Mouse (Mus musculus) MEL (cell line): ENCODE measurements around the gene Nisch. TPM values are rescaled to one million over a fixed set of nuclear protein-coding genes. Genes with fewer than 3 reads are reported as not detected.

Experiments
- DNase-seq: peaks from one replicate; pipeline ENCODE4 v3.0.0; 2011; ENCODE audit warnings: low read depth, low spot score
- H3K27ac ChIP-seq: 2 replicates; pipeline ENCODE4 v1.5.1; 2012; ENCODE audit warnings: low read depth, mild to moderate bottlenecking, control low read depth, low read length, moderate library complexity; ENCODE audit not compliant: control insufficient read depth
- H3K27me3 ChIP-seq, 2 experiments: fragments of 150-350 bp in 1 of 2; sonication (generic) in 1 of 2; 2 replicates each; pipeline ENCODE4 v1.6.1; 2012; ENCODE audit warnings: low read length in 2 of 2, mild to moderate bottlenecking in 2 of 2, improper control_type of control experiment in 1 of 2, moderate library complexity in 1 of 2; ENCODE audit not compliant: insufficient read depth in 2 of 2, control insufficient read depth in 1 of 2
- H3K36me3 ChIP-seq, 2 experiments: 2 replicates each; pipeline ENCODE4 v1.6.1; 2012 to 2014; ENCODE audit warnings: low read length in 2 of 2, improper control_type of control experiment in 1 of 2, inconsistent platforms in 1 of 2, mild to moderate bottlenecking in 1 of 2; ENCODE audit not compliant: insufficient read depth in 2 of 2, control insufficient read depth in 1 of 2
- H3K4me1 ChIP-seq, 2 experiments: fragments of 150-350 bp in 1 of 2; sonication (generic) in 1 of 2; 2 replicates each; pipeline ENCODE4 v1.6.1; 2012; ENCODE audit warnings: low read length in 2 of 2, improper control_type of control experiment in 1 of 2, mild to moderate bottlenecking in 1 of 2; ENCODE audit not compliant: insufficient read depth in 2 of 2, control insufficient read depth in 1 of 2
- H3K4me3 ChIP-seq, 2 experiments: fragments of 150-350 bp in 1 of 2; sonication (generic) in 1 of 2; 2 replicates each; pipeline ENCODE4 v1.5.1; 2012; ENCODE audit warnings: low read depth in 2 of 2, low read length in 2 of 2, mild to moderate bottlenecking in 2 of 2, moderate library complexity in 2 of 2, control low read depth in 1 of 2, improper control_type of control experiment in 1 of 2; ENCODE audit not compliant: control insufficient read depth in 1 of 2, insufficient read depth in 1 of 2
- H3K79me2 ChIP-seq: 2 replicates; pipeline ENCODE4 v1.6.1; 2012; ENCODE audit warnings: mild to moderate bottlenecking, low read length, moderate library complexity; ENCODE audit not compliant: control insufficient read depth, poor library complexity, insufficient read depth
- H3K9ac ChIP-seq: 2 replicates; pipeline ENCODE4 v1.6.1; 2012; ENCODE audit warnings: low read depth, mild to moderate bottlenecking, control low read depth, low read length, moderate library complexity; ENCODE audit not compliant: control insufficient read depth, poor library complexity, severe bottlenecking
- H3K9me3 ChIP-seq: fragments of 150-350 bp; sonication (generic); replicated peaks from 2 replicates; pipeline ENCODE4 v1.6.1; 2012; ENCODE audit warnings: mild to moderate bottlenecking, low read length, improper control_type of control experiment, moderate library complexity; ENCODE audit not compliant: insufficient read depth
- BHLHE40 ChIP-seq: IDR thresholded peaks from 2 replicates; pipeline ENCODE4 v1.6.1; 2012; ENCODE audit warnings: low read depth, mild to moderate bottlenecking, inconsistent platforms, low read length, improper control_type of control experiment, borderline replicate concordance
- CHD1 ChIP-seq: IDR thresholded peaks from 2 replicates; pipeline ENCODE4 v1.6.1; 2012; ENCODE audit warnings: low read depth, mild to moderate bottlenecking, inconsistent platforms, low read length, improper control_type of control experiment
- CHD2 ChIP-seq: IDR thresholded peaks from 2 replicates; pipeline ENCODE4 v1.6.1; 2011; ENCODE audit warnings: low read length, improper control_type of control experiment
- CTCF ChIP-seq, 3 experiments: IDR thresholded peaks in 2 of 3; conservative IDR thresholded peaks in 1 of 3; 2 replicates each; pipeline ENCODE4 v1.5.1; 2011 to 2012; ENCODE audit warnings: low read length in 3 of 3, low read depth in 2 of 3, mild to moderate bottlenecking in 2 of 3, improper control_type of control experiment in 1 of 3, inconsistent platforms in 1 of 3, mixed read lengths in 1 of 3, moderate library complexity in 1 of 3; ENCODE audit not compliant: control insufficient read depth in 1 of 3, insufficient read depth in 1 of 3, poor library complexity in 1 of 3, severe bottlenecking in 1 of 3
- ELF1 ChIP-seq: IDR thresholded peaks from 2 replicates; pipeline ENCODE4 v1.6.1; 2014; ENCODE audit warnings: low read depth, mild to moderate bottlenecking, inconsistent platforms, low read length, improper control_type of control experiment, moderate library complexity
- EP300 ChIP-seq, 2 experiments: IDR thresholded peaks; 2 replicates each; pipeline ENCODE4 v1.6.1; 2011; ENCODE audit warnings: improper control_type of control experiment in 2 of 2, low read length in 2 of 2, low read depth in 1 of 2, mild to moderate bottlenecking in 1 of 2
- ETS1 ChIP-seq: IDR thresholded peaks from 2 replicates; pipeline ENCODE4 v1.6.1; 2012; ENCODE audit warnings: low read depth, mild to moderate bottlenecking, inconsistent platforms, low read length, improper control_type of control experiment, moderate library complexity
- GABPA ChIP-seq: IDR thresholded peaks from 2 replicates; pipeline ENCODE4 v1.6.1; 2012; ENCODE audit warnings: low read depth, mild to moderate bottlenecking, inconsistent platforms, low read length, improper control_type of control experiment, moderate library complexity
- HCFC1 ChIP-seq: IDR thresholded peaks from 2 replicates; pipeline ENCODE4 v1.6.1; 2012; ENCODE audit warnings: low read depth, mild to moderate bottlenecking, inconsistent platforms, low read length, improper control_type of control experiment, moderate library complexity
- KAT2A ChIP-seq: conservative IDR thresholded peaks from 2 replicates; pipeline ENCODE4 v1.6.1; 2012; ENCODE audit warnings: low read depth, low read length, improper control_type of control experiment, inconsistent platforms
- MAFK ChIP-seq: IDR thresholded peaks from 2 replicates; pipeline ENCODE4 v1.6.1; 2011; ENCODE audit warnings: low read depth, mild to moderate bottlenecking, low read length, improper control_type of control experiment, borderline replicate concordance
- MAX ChIP-seq: IDR thresholded peaks from 2 replicates; pipeline ENCODE4 v1.6.1; 2011; ENCODE audit warnings: low read length, improper control_type of control experiment
- MEF2A ChIP-seq: IDR thresholded peaks from 2 replicates; pipeline ENCODE4 v1.6.1; 2014; ENCODE audit warnings: low read depth, mild to moderate bottlenecking, inconsistent platforms, low read length, improper control_type of control experiment; ENCODE audit not compliant: poor library complexity, insufficient replicate concordance, severe bottlenecking; ENCODE audit errors: extremely low read depth
- MYC ChIP-seq: IDR thresholded peaks from 2 replicates; pipeline ENCODE4 v1.6.1; 2011; ENCODE audit warnings: low read depth, mild to moderate bottlenecking, low read length, improper control_type of control experiment, moderate library complexity
- NELFE ChIP-seq: IDR thresholded peaks from 2 replicates; pipeline ENCODE4 v1.6.1; 2011; ENCODE audit warnings: low read depth, low read length, improper control_type of control experiment
- NRF1 ChIP-seq: IDR thresholded peaks from 2 replicates; pipeline ENCODE4 v1.6.1; 2014; ENCODE audit warnings: low read depth, mild to moderate bottlenecking, inconsistent platforms, low read length, improper control_type of control experiment, moderate library complexity; ENCODE audit not compliant: poor library complexity, insufficient read depth, severe bottlenecking
- POLR2A ChIP-seq, 2 experiments: IDR thresholded peaks; 2 replicates each; pipeline ENCODE4 v1.6.1; 2011 to 2012; ENCODE audit warnings: low read length in 2 of 2, mild to moderate bottlenecking in 2 of 2, control low read depth in 1 of 2, improper control_type of control experiment in 1 of 2, low read depth in 1 of 2, moderate library complexity in 1 of 2; ENCODE audit not compliant: control insufficient read depth in 1 of 2, insufficient read depth in 1 of 2, poor library complexity in 1 of 2
- POLR2AphosphoS2 ChIP-seq: IDR thresholded peaks from 2 replicates; pipeline ENCODE4 v1.6.1; 2011; ENCODE audit warnings: low read length, improper control_type of control experiment
- POLR2AphosphoS5 ChIP-seq: IDR thresholded peaks from 2 replicates; pipeline ENCODE4 v1.6.1; 2012; ENCODE audit warnings: low read depth, borderline replicate concordance, mild to moderate bottlenecking, inconsistent platforms, low read length, moderate library complexity, mixed read lengths
- RAD21 ChIP-seq: IDR thresholded peaks from 2 replicates; pipeline ENCODE4 v1.6.1; 2011; ENCODE audit warnings: mild to moderate bottlenecking, low read depth, low read length, improper control_type of control experiment
- RCOR1 ChIP-seq: IDR thresholded peaks from 2 replicates; pipeline ENCODE4 v1.6.1; 2012; ENCODE audit warnings: low read depth, mild to moderate bottlenecking, inconsistent platforms, low read length, improper control_type of control experiment
- SIN3A ChIP-seq: IDR thresholded peaks from 2 replicates; pipeline ENCODE4 v1.6.1; 2012; ENCODE audit warnings: low read length, improper control_type of control experiment, inconsistent platforms
- TBP ChIP-seq: IDR thresholded peaks from 2 replicates; pipeline ENCODE4 v1.8.0; 2011; ENCODE audit warnings: low read depth, low read length, improper control_type of control experiment
- TCF12 ChIP-seq: IDR thresholded peaks from 2 replicates; pipeline ENCODE4 v1.6.1; 2014; ENCODE audit warnings: low read depth, mild to moderate bottlenecking, inconsistent platforms, low read length, improper control_type of control experiment, moderate library complexity
- UBTF ChIP-seq: IDR thresholded peaks from 2 replicates; pipeline ENCODE4 v1.6.1; 2012; ENCODE audit warnings: low read depth, mild to moderate bottlenecking, inconsistent platforms, low read length, improper control_type of control experiment, moderate library complexity, borderline replicate concordance; ENCODE audit not compliant: insufficient read depth
- USF1 ChIP-seq: IDR thresholded peaks from 2 replicates; pipeline ENCODE4 v1.6.1; 2014; ENCODE audit warnings: low read depth, mild to moderate bottlenecking, inconsistent platforms, low read length, improper control_type of control experiment, moderate library complexity
- ZNF384 ChIP-seq: IDR thresholded peaks from 2 replicates; pipeline ENCODE4 v1.6.1; 2012; ENCODE audit warnings: low read depth, mild to moderate bottlenecking, inconsistent platforms, low read length, improper control_type of control experiment
- polyA plus RNA-seq, 2 experiments: library from polyadenylated mRNA; stranded (reverse) in 1 of 2; unstranded in 1 of 2; fragments of >175 nt in 1 of 2; fragments of >200 nt in 1 of 2; gene quantifications; 2 replicates each; pipeline versions ENCODE4 v1.2.1 to v1.2.4; 2012; ENCODE audit warnings: low replicate concordance in 2 of 2, low read depth in 1 of 2; ENCODE audit not compliant: insufficient read length in 2 of 2, insufficient read depth in 1 of 2, missing spikeins in 1 of 2
- total RNA-seq: library from RNA; depleted of rRNA; stranded (reverse); fragments of 300-350 nt; gene quantifications from 2 replicates; pipeline ENCODE4 v1.2.3, GENCODE M21; 2012

The Nisch gene
- total and polyA plus RNA-seq, 3 experiments, result 53.0 to 154 TPM; not detected in 1

GRCm38 (mm10) chr14:31213868-31214267 lies 2.9 kb downstream of the Nisch start:
- no peak for TF ChIP-seq POLR2AphosphoS5
- TF ChIP-seq POLR2A (IDR thresholded peaks at IDR 0.05; ENCODE audit: control insufficient read depth in 1 of 2, insufficient read depth in 1 of 2, low read depth in 1 of 2, low read length in 2 of 2, poor library complexity in 1 of 2), result no peak
- TF ChIP-seq CHD1, result no peak
- no peak for TF ChIP-seq MAFK
- no peak for TF ChIP-seq CHD2
- TF ChIP-seq MAX, result no peak
- no peak for TF ChIP-seq MEF2A
- no peak for TF ChIP-seq CTCF (IDR thresholded peaks at IDR 0.05 in 2 of 3, conservative IDR thresholded peaks at IDR 0.05 in 1 of 3; ENCODE audit: control insufficient read depth in 1 of 3, insufficient read depth in 1 of 3, low read depth in 2 of 3, low read length in 3 of 3, poor library complexity in 1 of 3, severe bottlenecking in 1 of 3)
- TF ChIP-seq KAT2A, result no peak
- no peak for TF ChIP-seq NELFE
- TF ChIP-seq RCOR1, result no peak
- TF ChIP-seq GABPA, result no peak
- no peak for TF ChIP-seq ETS1
- Histone ChIP-seq H3K4me1 (peaks cover 0 to 2% of the 10 kb centered on the region in 2 experiments; a peak in 1 of 4 replicates), H3K79me2 (no peaks in the 10 kb centered on the region), H3K9me3 (no peaks in the 10 kb centered on the region), H3K4me3 (no peak overlapping the region), H3K27me3 (peaks cover 0 to 5% of the 10 kb centered on the region in 2 experiments; a peak in 2 of 4 replicates), H3K36me3 (no peaks in the 10 kb centered on the region), H3K9ac (no peak overlapping the region), H3K27ac (no peak overlapping the region)
- DNase-seq, result no peak

GRCm38 (mm10) chr14:31212499-31212898 lies 4.2 kb downstream of the Nisch start:
- no peak for DNase-seq
- Histone ChIP-seq H3K27me3 (peaks cover 0 to 5% of the 10 kb centered on the region in 2 experiments; a peak in 2 of 4 replicates), H3K4me1 (peaks cover 0 to 3% of the 10 kb centered on the region in 2 experiments; a peak in 2 of 4 replicates), H3K9me3 (no peaks in the 10 kb centered on the region), H3K9ac (no peak overlapping the region), H3K4me3 (no peak overlapping the region), H3K27ac (no peak overlapping the region), H3K79me2 (no peaks in the 10 kb centered on the region), H3K36me3 (no peaks in the 10 kb centered on the region; a peak in 1 of 4 replicates)
- TF ChIP-seq KAT2A, result no peak
- no peak for TF ChIP-seq RAD21
- TF ChIP-seq EP300 (IDR thresholded peaks at IDR 0.05; ENCODE audit: low read depth in 1 of 2, low read length in 2 of 2), result no peak
- TF ChIP-seq POLR2AphosphoS2, result no peak
- no peak for TF ChIP-seq TCF12
- TF ChIP-seq BHLHE40, result no peak
- TF ChIP-seq ETS1, result no peak
- TF ChIP-seq UBTF, result no peak
- no peak for TF ChIP-seq ELF1
- TF ChIP-seq MYC, result no peak
- no peak for TF ChIP-seq USF1
- TF ChIP-seq SIN3A, result no peak
- TF ChIP-seq CTCF (IDR thresholded peaks at IDR 0.05 in 2 of 3, conservative IDR thresholded peaks at IDR 0.05 in 1 of 3; ENCODE audit: control insufficient read depth in 1 of 3, insufficient read depth in 1 of 3, low read depth in 2 of 3, low read length in 3 of 3, poor library complexity in 1 of 3, severe bottlenecking in 1 of 3), result no peak
- TF ChIP-seq NRF1, result no peak
- TF ChIP-seq HCFC1, result no peak
- no peak for TF ChIP-seq ZNF384
- TF ChIP-seq MEF2A, result no peak
- TF ChIP-seq TBP, result no peak
